Mouse (Mus musculus): ENCODE measurements around the gene R3hdm2.

R3hdm2 gene

GRCm38 (mm10) chr10:127517941-127518340, 137.8 kb downstream of the R3hdm2 start:
- in situ Hi-C loops (cut with MboI): no loop called here

- in situ Hi-C loops (cut with MboI): no loop called here
Observed at GRCm38 (mm10) chr10:127519041-127519701, 139.0 kb downstream of the R3hdm2 start.

GRCm38 (mm10) chr10:127519903-127520713, 140.0 kb downstream of the R3hdm2 start:
- in situ Hi-C loops (cut with MboI): no loop called here

- in situ Hi-C loops (cut with MboI): no loop called here
Observed at GRCm38 (mm10) chr10:127520714-127521357, 140.7 kb downstream of the R3hdm2 start.

GRCm38 (mm10) chr10:127521611-127522080, 141.5 kb downstream of the R3hdm2 start:
- in situ Hi-C loops (cut with MboI): no loop called here

GRCm38 (mm10) chr10:127522088-127522581, 142.0 kb downstream of the R3hdm2 start, which contains the start of gene Shmt2:
Shmt2 (minus strand) TSS chr10:127522444.
- in situ Hi-C loops (cut with MboI): no loop called here

GRCm38 (mm10) chr10:127524646-127525255, 144.6 kb downstream of the R3hdm2 start:
- in situ Hi-C loops (cut with MboI): no loop called here

GRCm38 (mm10) chr10:127526048-127526447, 145.9 kb downstream of the R3hdm2 start:
- in situ Hi-C loops (cut with MboI): no loop called here

- in situ Hi-C loops (cut with MboI): no loop called here
Observed at GRCm38 (mm10) chr10:127526681-127527080, 146.6 kb downstream of the R3hdm2 start.

- in situ Hi-C loops (cut with MboI): no loop called here
Observed at GRCm38 (mm10) chr10:127527481-127527880, 147.4 kb downstream of the R3hdm2 start.

- in situ Hi-C loops (cut with MboI): no loop called here
Observed at GRCm38 (mm10) chr10:127530945-127531344, 150.8 kb downstream of the R3hdm2 start.

GRCm38 (mm10) chr10:127531548-127531947, 151.4 kb downstream of the R3hdm2 start:
- in situ Hi-C loops (cut with MboI): no loop called here

GRCm38 (mm10) chr10:127534036-127534928, 154.2 kb downstream of the R3hdm2 start, which contains the start of gene Nxph4:
Nxph4 (minus strand) TSS chr10:127534559.
- in situ Hi-C loops (cut with MboI): no loop called here

- in situ Hi-C loops (cut with MboI): no loop called here
Observed at GRCm38 (mm10) chr10:127534929-127535384, 154.8 kb downstream of the R3hdm2 start.

GRCm38 (mm10) chr10:127536586-127537314, 156.6 kb downstream of the R3hdm2 start:
- in situ Hi-C loops (cut with MboI): no loop called here

GRCm38 (mm10) chr10:127537854-127538583, 157.9 kb downstream of the R3hdm2 start:
- in situ Hi-C loops (cut with MboI): no loop called here

- in situ Hi-C loops (cut with MboI): loop anchor here (5.0 kb wide), 1 partner anchor 34 kb away; no protein-coding TSS in a partner anchor
Observed at GRCm38 (mm10) chr10:127541510-127541909, 161.4 kb downstream of the R3hdm2 start.

- in situ Hi-C loops (cut with MboI): loop anchor here (5.0 kb wide), 1 partner anchor 35 kb away; no protein-coding TSS in a partner anchor
Observed at GRCm38 (mm10) chr10:127542084-127542483, 162.0 kb downstream of the R3hdm2 start.

- in situ Hi-C loops (cut with MboI): loop anchor here (5.0 kb wide), 1 partner anchor 35 kb away; no protein-coding TSS in a partner anchor
Observed at GRCm38 (mm10) chr10:127542720-127543119, 162.6 kb downstream of the R3hdm2 start.

Measured in mature B cell (primary cell).